Mouse (Mus musculus) ES-Bruce4 (cell line): ENCODE measurements around the gene Dlgap1.

ENCODE experiments used
- CTCF ChIP-seq: IDR thresholded peaks from one replicate; pipeline ENCODE4 v1.8.1; 2011; ENCODE audit warnings: low read depth, low read length
- POLR2A ChIP-seq: IDR thresholded peaks from one replicate; pipeline ENCODE4 v1.8.1; 2011; ENCODE audit warnings: low read length; ENCODE audit not compliant: insufficient read depth

GRCm38 (mm10) chr17:70836820-70837219 lies 867.9 kb downstream of the Dlgap1 start:
- TF ChIP-seq CTCF: no peak
- TF ChIP-seq POLR2A: no peak
